Mouse (Mus musculus) G1E (cell line): Measurements from ENCODE around the gene Brip1. TPM values are rescaled to one million over a fixed set of nuclear protein-coding genes. Genes with fewer than 3 reads are reported as not detected.

Experiments used
- ATAC-seq: 2 replicates; pipeline ENCODE4 v1.8.0; 2016; ENCODE audit warnings: mild to moderate bottlenecking; ENCODE audit not compliant: insufficient number of reproducible peaks, poor library complexity, low FRiP score, severe bottlenecking; ENCODE audit errors: extremely low read depth
- DNase-seq: peaks from one replicate; pipeline ENCODE4 v3.0.0; 2012; ENCODE audit warnings: low spot score
- H3K27me3 ChIP-seq: 2 replicates; pipeline ENCODE4 v1.6.1; 2012; ENCODE audit warnings: mild to moderate bottlenecking, low read length, inconsistent platforms; ENCODE audit not compliant: insufficient read depth
- H3K36me3 ChIP-seq: replicated peaks from 2 replicates; pipeline ENCODE3; 2012; ENCODE audit warnings: mild to moderate bottlenecking, inconsistent platforms
- H3K4me1 ChIP-seq: 2 replicates; pipeline ENCODE4 v1.6.1; 2012; ENCODE audit warnings: low read depth, low read length, inconsistent platforms, mixed read lengths; ENCODE audit not compliant: insufficient read depth
- H3K4me3 ChIP-seq: 2 replicates; pipeline ENCODE4 v1.5.1; 2012; ENCODE audit warnings: low read depth, mild to moderate bottlenecking, inconsistent platforms, low read length, moderate library complexity, mixed read lengths
- H3K9me3 ChIP-seq: replicated peaks from 2 replicates; pipeline ENCODE4 v1.6.1; 2012; ENCODE audit warnings: inconsistent platforms
- CTCF ChIP-seq: IDR thresholded peaks from 2 replicates; pipeline ENCODE4 v1.5.1; 2012; ENCODE audit warnings: low read depth, low read length, inconsistent platforms, mixed read lengths
- GATA1 ChIP-seq: IDR thresholded peaks from 2 replicates; pipeline ENCODE4 v1.6.1; 2012; ENCODE audit warnings: borderline replicate concordance, low read length, inconsistent platforms, mixed read lengths
- GATA2 ChIP-seq: IDR thresholded peaks from 2 replicates; pipeline ENCODE4 v1.6.1; 2012; ENCODE audit warnings: low read depth, low read length, inconsistent platforms, borderline replicate concordance
- POLR2AphosphoS5 ChIP-seq: IDR thresholded peaks from 2 replicates; pipeline ENCODE4 v1.6.1; 2012; ENCODE audit warnings: low read depth, low read length, inconsistent platforms; ENCODE audit not compliant: insufficient replicate concordance
- TAL1 ChIP-seq: conservative IDR thresholded peaks from 2 replicates; pipeline ENCODE4 v1.6.1; 2012; ENCODE audit warnings: low read depth, low read length, inconsistent platforms, mixed read lengths
- polyA plus RNA-seq: library from polyadenylated mRNA; stranded (reverse); fragments of >175 nt; gene quantifications from 2 replicates; pipeline ENCODE4 v1.2.3, GENCODE M21; 2012
- total RNA-seq, 2 experiments: library from RNA; stranded (forward) in 1 of 2; stranded (reverse) in 1 of 2; fragments of 200-1000 nt in 1 of 2; fragments of >200 nt in 1 of 2; fragmentation: Nextera tagmentation in 1 of 2; gene quantifications; 2 replicates each; pipeline ENCODE4 v1.2.3; 2014 to 2017

Gene Brip1
- total RNA-seq (2014; fragmentation: Nextera tagmentation) (22.2 and 26.3 TPM in 2 replicates), total RNA-seq (2017) (18.5 and 23.0 TPM in 2 replicates), polyA plus RNA-seq (0.78 and 1.1 TPM in 2 replicates)

GRCm38 (mm10) chr11:86201037-86201786 lies at the start of gene Brip1:
Gene Brip1, minus strand, starts transcription at chr11:86201193.
- DNase-seq (peak; percentile 98), ATAC-seq (peak; percentile 99)
- Histone ChIP-seq H3K4me3 (peak within 1 kb of the TSS; percentile 86), H3K27me3 (no peaks in the 10 kb centered on the region), H3K4me1 (peaks cover 36% of the 10 kb centered on the region), H3K36me3 (peaks cover 60% of the 10 kb centered on the region), H3K9me3 (no peaks in the 10 kb centered on the region)
- TF ChIP-seq POLR2AphosphoS5 (no peak), TAL1 (no peak), CTCF (no peak), GATA1 (no peak), GATA2 (no peak)

GRCm38 (mm10) chr11:86232446-86232845 lies 31.5 kb upstream of the Brip1 start:
- ATAC-seq (no peak), DNase-seq (no peak)
- Histone ChIP-seq H3K4me1 (no peaks in the 10 kb centered on the region), H3K4me3 (no peak overlapping the region), H3K27me3 (no peaks in the 10 kb centered on the region), H3K36me3 (peaks cover 78% of the 10 kb centered on the region), H3K9me3 (no peaks in the 10 kb centered on the region)
- no peak for TF ChIP-seq GATA1
- TF ChIP-seq GATA2: no peak
- TF ChIP-seq POLR2AphosphoS5: no peak
- no peak for TF ChIP-seq CTCF
- no peak for TF ChIP-seq TAL1

- Histone ChIP-seq H3K4me3 (no peak overlapping the region), H3K27me3 (no peaks in the 10 kb centered on the region), H3K9me3 (no peaks in the 10 kb centered on the region), H3K36me3 (peaks cover 78% of the 10 kb centered on the region), H3K4me1 (peaks cover 2% of the 10 kb centered on the region; the same call in 1 of the 2 replicates)
- no peak for ATAC-seq
- TF ChIP-seq CTCF (no peak), GATA1 (no peak), TAL1 (no peak), GATA2 (no peak), POLR2AphosphoS5 (no peak)
- DNase-seq: no peak
Measured at GRCm38 (mm10) chr11:86231781-86232350, 30.9 kb upstream of the Brip1 start.

GRCm38 (mm10) chr11:86226646-86227180 lies 25.7 kb upstream of the Brip1 start:
- no peaks in the 10 kb centered on the region for H3K27me3 ChIP-seq
- ATAC-seq: no peak
- H3K4me1 ChIP-seq: peaks cover 6% of the 10 kb centered on the region
- H3K4me3 ChIP-seq: no peak overlapping the region
- H3K36me3 ChIP-seq: peaks cover 83% of the 10 kb centered on the region
- H3K9me3 ChIP-seq: no peaks in the 10 kb centered on the region
- no peak for TF ChIP-seq POLR2AphosphoS5
- TF ChIP-seq TAL1: no peak
- no peak for TF ChIP-seq CTCF
- no peak for TF ChIP-seq GATA2
- no peak for TF ChIP-seq GATA1
- no peak for DNase-seq

DNA sequence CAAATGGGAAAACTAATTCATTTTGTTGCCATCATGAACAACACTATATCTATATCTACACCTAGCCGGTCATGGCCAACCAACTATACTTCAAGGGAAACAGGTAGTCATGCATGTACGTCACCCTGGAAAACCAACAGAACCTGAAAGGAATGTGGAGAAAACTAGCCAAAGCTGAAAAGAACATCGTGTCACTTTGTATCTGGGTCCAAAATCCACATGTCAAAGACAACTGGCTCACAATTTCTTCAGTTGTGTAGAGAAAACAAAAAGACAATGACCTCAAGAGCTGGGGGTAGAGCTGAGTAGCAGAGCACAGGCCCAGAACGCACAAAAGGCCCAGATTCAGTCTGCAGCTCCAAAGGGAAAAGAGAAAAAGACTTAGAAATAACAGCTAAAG lies 24.8 kb upstream of the Brip1 start:
- no peak for ATAC-seq
- Histone ChIP-seq H3K27me3 (no peaks in the 10 kb centered on the region), H3K36me3 (peaks cover 81% of the 10 kb centered on the region)

GRCm38 (mm10) chr11:86211803-86212202 lies 10.8 kb upstream of the Brip1 start:
- Histone ChIP-seq H3K4me1 (peaks cover 19% of the 10 kb centered on the region), H3K9me3 (no peaks in the 10 kb centered on the region), H3K27me3 (no peaks in the 10 kb centered on the region), H3K4me3 (no peak overlapping the region), H3K36me3 (peaks cover 77% of the 10 kb centered on the region)
- DNase-seq (no peak), ATAC-seq (no peak)
- TF ChIP-seq CTCF (no peak), GATA1 (no peak), POLR2AphosphoS5 (no peak), GATA2 (no peak), TAL1 (no peak)

More for the DNA sequence above, 24.8 kb upstream of the Brip1 start:
- TF ChIP-seq GATA2: no peak
- TF ChIP-seq CTCF: no peak
- no peak for TF ChIP-seq GATA1
- no peak for TF ChIP-seq TAL1
- no peak for TF ChIP-seq POLR2AphosphoS5
- H3K4me1 ChIP-seq: peaks cover 6% of the 10 kb centered on the region
- no peak overlapping the region for H3K4me3 ChIP-seq
- no peak for DNase-seq
- H3K9me3 ChIP-seq: no peaks in the 10 kb centered on the region
